Mouse (Mus musculus) kidney, postnatal 0 days (tissue): ENCODE data around the gene Grm1. TPM values are rescaled to one million over a fixed set of nuclear protein-coding genes. Genes with fewer than 3 reads are reported as not detected.

Experiments
- ATAC-seq: fragments of 200-750 bp; cut with Nextera tagmentation; replicated peaks from 2 replicates; pipeline ENCODE4 v1.8.0; 2017; ENCODE audit warnings: low read depth, moderate number of reproducible peaks, moderate TSS enrichment, moderate library complexity; ENCODE audit not compliant: low FRiP score
- DNase-seq: peaks from one replicate; pipeline ENCODE4 v3.0.0-alpha.2; 2016; ENCODE audit warnings: low spot score
- H3K27ac ChIP-seq: fragments of 300-500 bp; sonication (generic); 2 replicates; pipeline ENCODE4 v1.5.1; 2014; ENCODE audit warnings: mild to moderate bottlenecking
- H3K27me3 ChIP-seq: fragments of 300-500 bp; sonication (generic); 2 replicates; pipeline ENCODE4 v1.6.1; 2014; ENCODE audit warnings: low read length, mixed read lengths; ENCODE audit not compliant: insufficient read depth
- H3K36me3 ChIP-seq: fragments of 300-500 bp; sonication (generic); 2 replicates; pipeline ENCODE4 v1.6.1; 2014; ENCODE audit warnings: low read length, mixed read lengths; ENCODE audit not compliant: insufficient read depth
- H3K4me1 ChIP-seq: fragments of 300-500 bp; sonication (generic); replicated peaks from 2 replicates; pipeline ENCODE4 v1.6.1; 2014; ENCODE audit warnings: antibody characterized with exemption, low read length, mixed read lengths; ENCODE audit not compliant: insufficient read depth
- H3K4me2 ChIP-seq: fragments of 300-500 bp; sonication (generic); 2 replicates; pipeline ENCODE4 v1.6.1; 2014; ENCODE audit warnings: mild to moderate bottlenecking, low read length, moderate library complexity, mixed read lengths
- H3K4me3 ChIP-seq: fragments of 300-500 bp; sonication (generic); replicated peaks from 2 replicates; pipeline ENCODE4 v1.5.1; 2014; ENCODE audit warnings: low read depth, low read length
- H3K9ac ChIP-seq: fragments of 300-500 bp; sonication (generic); 2 replicates; pipeline ENCODE4 v1.6.1; 2014; ENCODE audit warnings: low read depth, low read length
- H3K9me3 ChIP-seq: fragments of 300-500 bp; sonication (generic); replicated peaks from 2 replicates; pipeline ENCODE4 v1.6.1; 2016; ENCODE audit warnings: low read length, inconsistent platforms, mixed read lengths
- CTCF ChIP-seq: IDR thresholded peaks from 2 replicates; pipeline ENCODE4 v1.5.1; 2016; ENCODE audit warnings: antibody characterized with exemption, low read depth, mild to moderate bottlenecking, moderate library complexity
- WGBS: fragments of 180-500 bp; shearing (Covaris S2); extraction: QIAGEN DNeasy Blood & Tissue Kit; methylation state at CpG from one replicate; pipeline ENCODE4 v1.1.7; 2014; 5-methylcytosine and 5-hydroxymethylcytosine counted together
- polyA plus RNA-seq: library from polyadenylated mRNA; unstranded; fragments of >200 nt; fragmentation: Nextera tagmentation; extraction: Ambion mirVana; gene quantifications from 2 replicates; pipeline ENCODE4 v1.2.1, GENCODE M21; 2015

The Grm1 gene
- polyA plus RNA-seq, 1 experiment from 2014 or later = not detected

- no peak overlapping the region for H3K9ac ChIP-seq
- no peaks in the 10 kb centered on the region for H3K36me3 ChIP-seq
- WGBS = 70% methylated on average over 4 of the region's 4 CpGs
- DNase-seq (no peak), ATAC-seq (no peak)
- no peaks in the 10 kb centered on the region for H3K4me1 ChIP-seq
- H3K9me3 ChIP-seq = no peaks in the 10 kb centered on the region
- H3K4me3 ChIP-seq = no peak overlapping the region
- no peaks in the 10 kb centered on the region for H3K27me3 ChIP-seq
- no peak overlapping the region for H3K4me2 ChIP-seq
- no peak for TF ChIP-seq CTCF
- H3K27ac ChIP-seq = no peak overlapping the region
Measured at GRCm38 (mm10) chr10:10789967-10790366, 292.2 kb downstream of the Grm1 start.

DNA sequence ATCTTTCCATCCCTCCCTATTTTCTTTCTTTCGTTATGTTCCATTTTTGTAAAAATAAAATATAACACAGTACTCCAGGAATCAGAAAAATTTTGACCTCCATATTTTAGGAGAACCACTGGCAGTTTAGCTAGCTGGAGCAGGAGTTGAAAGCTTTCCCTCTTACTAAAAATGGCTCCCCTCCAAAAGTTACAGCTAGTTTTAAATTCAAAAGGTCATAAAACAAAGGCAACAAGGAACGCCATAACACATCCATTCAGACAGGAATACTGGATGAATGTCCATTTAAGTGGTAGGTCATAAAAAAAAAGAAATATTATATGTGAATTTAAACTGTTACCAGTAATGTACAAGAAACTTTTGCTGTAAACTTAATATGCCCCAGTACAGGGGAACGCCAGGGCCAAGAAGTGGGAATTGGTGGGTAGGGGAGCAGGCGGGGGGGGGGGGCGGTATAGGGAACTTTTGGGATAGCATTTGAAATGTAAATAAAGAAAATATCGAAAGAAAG, 294.2 kb downstream of the Grm1 start:
- Histone ChIP-seq H3K4me3 (no peak overlapping the region), H3K4me2 (no peak overlapping the region), H3K36me3 (no peaks in the 10 kb centered on the region), H3K4me1 (no peaks in the 10 kb centered on the region), H3K27me3 (no peaks in the 10 kb centered on the region), H3K9ac (no peak overlapping the region), H3K27ac (no peak overlapping the region), H3K9me3 (no peaks in the 10 kb centered on the region)
- no peak for TF ChIP-seq CTCF
- ATAC-seq (no peak), DNase-seq (peak; percentile 60)
- WGBS = 61% methylated on average over 6 of the region's 6 CpGs

- no peaks in the 10 kb centered on the region for H3K27me3 ChIP-seq
- H3K9ac ChIP-seq = no peak overlapping the region
- TF ChIP-seq CTCF = no peak
- ATAC-seq (no peak), DNase-seq (no peak)
- no peaks in the 10 kb centered on the region for H3K9me3 ChIP-seq
- no peak overlapping the region for H3K4me2 ChIP-seq
- no peaks in the 10 kb centered on the region for H3K4me1 ChIP-seq
- H3K4me3 ChIP-seq = no peak overlapping the region
- H3K36me3 ChIP-seq = no peaks in the 10 kb centered on the region
- H3K27ac ChIP-seq = no peak overlapping the region
- 64% methylated on average over 3 of the region's 3 CpGs for WGBS
Measured at GRCm38 (mm10) chr10:10785122-10785521, 297.0 kb downstream of the Grm1 start.

DNA sequence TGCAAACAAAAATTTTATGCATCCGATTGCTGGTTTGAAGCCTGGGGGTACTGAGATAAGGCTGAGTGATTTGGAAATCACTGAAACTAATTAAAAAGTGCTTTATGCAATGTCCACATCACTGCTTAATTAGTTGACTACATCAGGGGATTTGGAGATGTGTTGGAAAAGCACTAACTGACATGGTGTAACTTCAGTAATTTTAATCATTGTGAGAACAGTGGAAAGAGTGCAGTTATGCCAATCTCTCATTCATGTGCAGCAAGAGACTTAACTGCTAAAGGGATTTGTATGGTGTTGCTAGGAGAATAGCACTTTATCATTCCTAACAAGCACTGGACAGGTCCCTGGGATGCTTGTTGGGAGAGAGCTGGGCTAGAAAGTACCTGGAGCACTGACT, 307.3 kb downstream of the Grm1 start:
- H3K9ac ChIP-seq = no peak overlapping the region
- no peak for DNase-seq
- WGBS = 70% methylated on average over 1 of the region's 1 CpGs
- no peak overlapping the region for H3K27ac ChIP-seq
- no peaks in the 10 kb centered on the region for H3K27me3 ChIP-seq
- no peaks in the 10 kb centered on the region for H3K36me3 ChIP-seq
- no peak for ATAC-seq
- no peaks in the 10 kb centered on the region for H3K9me3 ChIP-seq
- no peak overlapping the region for H3K4me2 ChIP-seq
- H3K4me3 ChIP-seq = no peak overlapping the region
- no peak for TF ChIP-seq CTCF
- H3K4me1 ChIP-seq = no peaks in the 10 kb centered on the region

GRCm38 (mm10) chr10:10763015-10763414, 319.1 kb downstream of the Grm1 start:
- WGBS = 75% methylated on average over 4 of the region's 4 CpGs
- Histone ChIP-seq H3K27ac (no peak overlapping the region), H3K4me2 (no peak overlapping the region), H3K9ac (no peak overlapping the region), H3K27me3 (no peaks in the 10 kb centered on the region), H3K4me3 (no peak overlapping the region), H3K9me3 (no peaks in the 10 kb centered on the region), H3K36me3 (no peaks in the 10 kb centered on the region), H3K4me1 (no peaks in the 10 kb centered on the region)
- TF ChIP-seq CTCF = no peak
- no peak for ATAC-seq
- DNase-seq = no peak

GRCm38 (mm10) chr10:10761274-10761673, 320.9 kb downstream of the Grm1 start:
- H3K27me3 ChIP-seq = no peaks in the 10 kb centered on the region
- H3K4me3 ChIP-seq = no peak overlapping the region
- DNase-seq (peak; percentile 58), ATAC-seq (no peak)
- H3K27ac ChIP-seq = no peak overlapping the region
- H3K4me2 ChIP-seq = no peak overlapping the region
- 34% methylated on average over 1 of the region's 1 CpGs for WGBS
- no peaks in the 10 kb centered on the region for H3K36me3 ChIP-seq
- no peaks in the 10 kb centered on the region for H3K4me1 ChIP-seq
- no peak overlapping the region for H3K9ac ChIP-seq
- no peak for TF ChIP-seq CTCF
- H3K9me3 ChIP-seq = no peaks in the 10 kb centered on the region

GRCm38 (mm10) chr10:10760801-10761200, 321.4 kb downstream of the Grm1 start:
- 57% methylated on average over 2 of the region's 2 CpGs for WGBS
- H3K4me3 ChIP-seq = no peak overlapping the region
- H3K9me3 ChIP-seq = no peaks in the 10 kb centered on the region
- no peaks in the 10 kb centered on the region for H3K36me3 ChIP-seq
- no peaks in the 10 kb centered on the region for H3K27me3 ChIP-seq
- no peak for ATAC-seq
- no peak for TF ChIP-seq CTCF
- no peak overlapping the region for H3K9ac ChIP-seq
- H3K4me2 ChIP-seq = no peak overlapping the region
- H3K4me1 ChIP-seq = no peaks in the 10 kb centered on the region
- no peak overlapping the region for H3K27ac ChIP-seq
- DNase-seq = peak; percentile 17
